In the genomic region with DNA sequence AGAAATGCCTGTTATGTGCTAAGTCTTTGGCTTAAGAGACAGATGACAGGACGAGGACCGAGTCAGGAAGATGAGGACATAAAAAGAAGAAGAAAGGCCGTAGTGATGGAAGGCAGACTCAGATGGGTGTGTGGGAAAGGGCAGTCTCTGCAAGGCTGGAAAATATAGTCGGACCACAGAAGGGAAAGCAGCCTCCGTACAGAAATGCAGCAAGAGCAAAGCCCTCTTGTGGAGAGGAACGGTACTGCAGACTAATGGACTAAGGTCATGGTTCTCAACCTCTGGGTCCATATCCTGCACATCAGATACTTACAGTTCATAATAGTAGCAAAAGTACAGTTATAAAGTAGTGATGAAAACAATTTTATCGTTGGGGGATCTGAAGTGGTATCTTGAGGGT, we compare ENCODE assay signal across 9 mouse cellular contexts. TPM values are rescaled to one million over a fixed set of nuclear protein-coding genes. Genes with fewer than 3 reads are reported as not detected.
DNase-seq lines count a peak whose midpoint lies in the region; ATAC-seq and TF ChIP-seq lines count a peak whose summit lies in the region.
"Had no signal": no experiment of that assay in that cellular context is flagged by ENCODE, and none has a peak within 500 bp of the region (broad histone marks: within the 10 kb centered on the region; RNA-seq: fewer than 3 reads in every experiment).

No protein-coding gene starts in this region.

- H3K4me2 ChIP-seq in hindbrain, embryonic 14.5 days (replicated peaks) = no peak overlapping the region
- no peak overlapping the region for H3K4me2 ChIP-seq in hindbrain, embryonic 12.5 days (replicated peaks)
- H3K4me2 ChIP-seq in lung, postnatal 0 days (replicated peaks; ENCODE audit: low read depth, low read length) = no peak overlapping the region
- H3K4me2 ChIP-seq: lung, embryonic 15.5 days had no signal

- no peak for TF ChIP-seq POLR2A in testis, adult 2 months (IDR thresholded peaks at IDR 0.05; ENCODE audit: control insufficient read depth, low read depth, low read length)

- ATAC-seq in hindbrain, embryonic 14.5 days (ENCODE audit: low FRiP score) = no peak
- ATAC-seq in hindbrain, embryonic 12.5 days (ENCODE audit: low FRiP score) = no peak
- no peak for ATAC-seq in G1E (ENCODE audit: extremely low read depth, insufficient number of reproducible peaks, low FRiP score, poor library complexity, severe bottlenecking)
- ATAC-seq in lung, postnatal 0 days = no peak

- no peak overlapping the region for H3K4me3 ChIP-seq in hindbrain, embryonic 14.5 days (replicated peaks; ENCODE audit: low read length)
- no peak overlapping the region for H3K4me3 ChIP-seq in hindbrain, embryonic 12.5 days
- no peak overlapping the region for H3K4me3 ChIP-seq in G1E (ENCODE audit: low read depth, low read length)
- no peak overlapping the region for H3K4me3 ChIP-seq in lung, postnatal 0 days (ENCODE audit: low read depth, low read length)
- no peak overlapping the region for H3K4me3 ChIP-seq in testis, adult 2 months (ENCODE audit: control insufficient read depth, low read depth, low read length)
- H3K4me3 ChIP-seq: lung, embryonic 15.5 days had no signal

- DNase-seq in hindbrain, embryonic 14.5 days (ENCODE audit: low spot score) = peak; percentile 74
- DNase-seq in 3T3-L1 (ENCODE audit: low read depth, low spot score) (peak; percentile 79), G1E (ENCODE audit: low spot score) (no peak)
- peak; percentile 8 for DNase-seq in cerebellum, adult 9-11 months
- peak; percentile 70 to 84 for DNase-seq in heart, postnatal 10 days
- DNase-seq in lung, postnatal 0 days (ENCODE audit: low spot score) = peak; percentile 72

- peak; percentile 60; the same call in 1 of the 2 replicates for TF ChIP-seq CTCF in G1E (IDR thresholded peaks at IDR 0.05; ENCODE audit: low read depth, low read length)
- TF ChIP-seq CTCF in lung, postnatal 0 days (IDR thresholded peaks at IDR 0.05) = peak; percentile 95
- peak; percentile 70; the same call in 1 of the 2 replicates for TF ChIP-seq CTCF in testis, adult 2 months (IDR thresholded peaks at IDR 0.05; ENCODE audit: control insufficient read depth, insufficient read depth, insufficient replicate concordance, low read depth, low read length)

- H3K9ac ChIP-seq in hindbrain, embryonic 14.5 days = no peak overlapping the region
- H3K9ac ChIP-seq in hindbrain, embryonic 12.5 days = no peak overlapping the region
- H3K9ac ChIP-seq in lung, postnatal 0 days (replicated peaks; ENCODE audit: low read depth) = no peak overlapping the region
- H3K9ac ChIP-seq: lung, embryonic 15.5 days had no signal

- no peaks in the 10 kb centered on the region for H3K4me1 ChIP-seq in hindbrain, embryonic 14.5 days (replicated peaks; ENCODE audit: control insufficient read depth, insufficient read depth, low read length)
- H3K4me1 ChIP-seq in hindbrain, embryonic 12.5 days = no peaks in the 10 kb centered on the region
- H3K4me1 ChIP-seq in G1E (ENCODE audit: insufficient read depth, low read depth, low read length) = no peaks in the 10 kb centered on the region
- no peaks in the 10 kb centered on the region for H3K4me1 ChIP-seq in lung, postnatal 0 days (ENCODE audit: insufficient read depth, low read depth, low read length)
- peaks cover 4% of the 10 kb centered on the region for H3K4me1 ChIP-seq in testis, adult 2 months (ENCODE audit: control insufficient read depth, insufficient read depth, low read length)
- H3K4me1 ChIP-seq: lung, embryonic 15.5 days had no signal

- WGBS in hindbrain, embryonic 14.5 days = 29% methylated on average over 7 of the region's 7 CpGs
- WGBS in hindbrain, embryonic 12.5 days = 37% methylated on average over 7 of the region's 7 CpGs
- 23% methylated on average over 7 of the region's 7 CpGs for WGBS in lung, postnatal 0 days

- no peaks in the 10 kb centered on the region for H3K27me3 ChIP-seq in hindbrain, embryonic 14.5 days (ENCODE audit: control insufficient read depth, insufficient read depth, low read length)
- H3K27me3 ChIP-seq in hindbrain, embryonic 12.5 days = no peaks in the 10 kb centered on the region
- H3K27me3 ChIP-seq in G1E (ENCODE audit: insufficient read depth, low read length) = no peaks in the 10 kb centered on the region
- no peaks in the 10 kb centered on the region for H3K27me3 ChIP-seq in lung, postnatal 0 days (replicated peaks; ENCODE audit: insufficient read depth, low read length)
- no peaks in the 10 kb centered on the region for H3K27me3 ChIP-seq in testis, adult 2 months (ENCODE audit: control insufficient read depth, insufficient read depth, low read length)
- H3K27me3 ChIP-seq: lung, embryonic 15.5 days had no signal

- no peak overlapping the region for H3K27ac ChIP-seq in hindbrain, embryonic 14.5 days
- no peak overlapping the region for H3K27ac ChIP-seq in hindbrain, embryonic 12.5 days
- H3K27ac ChIP-seq in lung, postnatal 0 days (ENCODE audit: low read length) = no peak overlapping the region
- H3K27ac ChIP-seq in testis, adult 2 months (ENCODE audit: control insufficient read depth, insufficient read depth, low read depth, low read length) = no peak overlapping the region
- H3K27ac ChIP-seq: lung, embryonic 15.5 days had no signal

- intact Hi-C loops in heart, postnatal 10 days (cut with DNase I) = loop anchor here (2.0 to 5.0 kb wide), 4 partner anchors 40 to 427 kb away; no protein-coding TSS in a partner anchor

- no peaks in the 10 kb centered on the region for H3K36me3 ChIP-seq in hindbrain, embryonic 14.5 days (replicated peaks; ENCODE audit: control insufficient read depth, insufficient read depth)
- no peaks in the 10 kb centered on the region for H3K36me3 ChIP-seq in hindbrain, embryonic 12.5 days
- no peaks in the 10 kb centered on the region for H3K36me3 ChIP-seq in G1E (replicated peaks)
- H3K36me3 ChIP-seq in lung, postnatal 0 days (ENCODE audit: insufficient read depth, low read length) = no peaks in the 10 kb centered on the region
- H3K36me3 ChIP-seq in testis, adult 2 months (ENCODE audit: control insufficient read depth, insufficient read depth, low read length) = no peaks in the 10 kb centered on the region
- H3K36me3 ChIP-seq: lung, embryonic 15.5 days had no signal

- H3K9me3 ChIP-seq in hindbrain, embryonic 14.5 days (ENCODE audit: control insufficient read depth, low read length) = no peaks in the 10 kb centered on the region
- H3K9me3 ChIP-seq in hindbrain, embryonic 12.5 days (replicated peaks) = 0 out of 2 replicates have a peak, but pooled peaks cover 5% of the 10 kb centered on the region
- peaks cover 66% of the 10 kb centered on the region for H3K9me3 ChIP-seq in G1E (replicated peaks)
- H3K9me3 ChIP-seq in lung, postnatal 0 days (ENCODE audit: low read length) = no peaks in the 10 kb centered on the region
- H3K9me3 ChIP-seq: lung, embryonic 15.5 days had no signal

- TF ChIP-seq EP300 in lung, postnatal 0 days (IDR thresholded peaks at IDR 0.05) = no peak

RNA-seq across cellular contexts. Expression of gene Pced1b, which starts 11.7 kb away (rescaled TPM):
- 4.7 and 5.8 TPM in 2 replicates for polyA plus RNA-seq in hindbrain, embryonic 14.5 days (2014; fragmentation: Nextera tagmentation; extraction: Ambion mirVana)
- polyA plus RNA-seq in hindbrain, embryonic 12.5 days (2016; fragmentation: Nextera tagmentation; extraction: Ambion mirVana) = 2.7 and 3.5 TPM in 2 replicates
- 35.4 and 41.1 TPM in 2 replicates for total RNA-seq in G1E (2014; fragmentation: Nextera tagmentation)
- 5.1 and 6.6 TPM in 2 replicates for total RNA-seq in G1E (2017)
- 6.7 and 8.8 TPM in 2 replicates for polyA plus RNA-seq in G1E (2012)
- 1 to 10 TPM; 6.2 to 7.6 TPM for total RNA-seq in heart, postnatal 10 days (2021)
- polyA plus RNA-seq in lung, postnatal 0 days (2015; fragmentation: Nextera tagmentation; extraction: Ambion mirVana) = 8.9 and 9.0 TPM in 2 replicates
- 8.3 and 10.3 TPM in 2 replicates for polyA plus RNA-seq in testis, adult 2 months (2012; rRNA removed)

RNA-seq across cellular contexts. Expression of gene Amigo2, which starts 11.9 kb away (rescaled TPM):
- 11.5 and 12.2 TPM in 2 replicates for polyA plus RNA-seq in hindbrain, embryonic 14.5 days (2014; fragmentation: Nextera tagmentation; extraction: Ambion mirVana)
- polyA plus RNA-seq in hindbrain, embryonic 12.5 days (2016; fragmentation: Nextera tagmentation; extraction: Ambion mirVana) = 8.0 and 9.1 TPM in 2 replicates
- total RNA-seq in G1E (2014; fragmentation: Nextera tagmentation) = not detected in 2 replicates
- 0.06 and 0.16 TPM in 2 replicates for total RNA-seq in G1E (2017)
- polyA plus RNA-seq in G1E (2012) = not detected in 2 replicates
- 1 to 10 TPM; 6.6 to 7.8 TPM for total RNA-seq in heart, postnatal 10 days (2021)
- 12.3 and 12.9 TPM in 2 replicates for polyA plus RNA-seq in lung, postnatal 0 days (2015; fragmentation: Nextera tagmentation; extraction: Ambion mirVana)
- 0.84 and 1.3 TPM in 2 replicates for polyA plus RNA-seq in testis, adult 2 months (2012; rRNA removed)
